ENCODE assay signal across 11 mouse cellular contexts in genomic region chr17:27505221-27505881, GRCm38 (mm10). TPM values are rescaled to one million over a fixed set of nuclear protein-coding genes. Genes with fewer than 3 reads are reported as not detected.
DNase-seq lines count a peak whose midpoint lies in the region; ATAC-seq and TF ChIP-seq lines count a peak whose summit lies in the region.
"Had no signal": no experiment of that assay in that cellular context is flagged by ENCODE, and none has a peak within 500 bp of the region (broad histone marks: within the 10 kb centered on the region; RNA-seq: fewer than 3 reads in every experiment).

No protein-coding gene starts in this region.

- no peaks in the 10 kb centered on the region for H3K36me3 ChIP-seq in intestine, embryonic 14.5 days (ENCODE audit: control insufficient read depth, insufficient read depth, low read length)
- no peaks in the 10 kb centered on the region for H3K36me3 ChIP-seq in intestine, postnatal 0 days (ENCODE audit: control insufficient read depth, insufficient read depth)
- H3K36me3 ChIP-seq in embryonic facial prominence, embryonic 14.5 days (ENCODE audit: control insufficient read depth, insufficient read depth, low read length), result no peaks in the 10 kb centered on the region
- H3K36me3 ChIP-seq in midbrain, embryonic 12.5 days, result no peaks in the 10 kb centered on the region
- no peaks in the 10 kb centered on the region for H3K36me3 ChIP-seq in thymus, adult 2 months (ENCODE audit: control insufficient read depth, insufficient read depth, low read length)
- H3K36me3 ChIP-seq: liver, embryonic 12.5 days; neural tube, embryonic 13.5 days had no signal

- no peak for TF ChIP-seq CTCF in intestine, postnatal 0 days (IDR thresholded peaks at IDR 0.05; ENCODE audit: low read depth)
- no peak for TF ChIP-seq CTCF in thymus, adult 2 months (IDR thresholded peaks at IDR 0.05; ENCODE audit: borderline replicate concordance, control insufficient read depth, extremely low read depth, insufficient read depth, low read length, poor library complexity)

- TF ChIP-seq POLR2A in thymus, adult 2 months (IDR thresholded peaks at IDR 0.05; ENCODE audit: control insufficient read depth, extremely low read depth, insufficient read depth, low read length, poor library complexity), result no peak

- no peak overlapping the region for H3K9ac ChIP-seq in intestine, embryonic 14.5 days (ENCODE audit: low read length)
- no peak overlapping the region for H3K9ac ChIP-seq in intestine, postnatal 0 days (ENCODE audit: low read depth, low read length)
- H3K9ac ChIP-seq in embryonic facial prominence, embryonic 14.5 days (ENCODE audit: low read depth, low read length), result no peak overlapping the region
- peak overlapping the region; percentile 37; the same call in 1 of the 2 replicates for H3K9ac ChIP-seq in midbrain, embryonic 12.5 days (replicated peaks)
- H3K9ac ChIP-seq: liver, embryonic 12.5 days; neural tube, embryonic 13.5 days had no signal

- 24% methylated on average over 10 of the region's 10 CpGs for WGBS in intestine, embryonic 14.5 days
- WGBS in intestine, postnatal 0 days, result 42% methylated on average over 10 of the region's 10 CpGs
- 20% methylated on average over 8 of the region's 10 CpGs for WGBS in embryonic facial prominence, embryonic 14.5 days
- WGBS in midbrain, embryonic 12.5 days, result 17% methylated on average over 10 of the region's 10 CpGs
- WGBS in thymus, adult 2 months, result 80% methylated on average over 10 of the region's 10 CpGs

- no peaks in the 10 kb centered on the region for H3K9me3 ChIP-seq in intestine, embryonic 14.5 days (ENCODE audit: control insufficient read depth, low read length)
- H3K9me3 ChIP-seq in intestine, postnatal 0 days (ENCODE audit: control insufficient read depth), result no peaks in the 10 kb centered on the region
- no peaks in the 10 kb centered on the region for H3K9me3 ChIP-seq in embryonic facial prominence, embryonic 14.5 days (ENCODE audit: control insufficient read depth, low read length)
- no peaks in the 10 kb centered on the region for H3K9me3 ChIP-seq in midbrain, embryonic 12.5 days
- H3K9me3 ChIP-seq: liver, embryonic 12.5 days; neural tube, embryonic 13.5 days had no signal

- H3K4me1 ChIP-seq in intestine, embryonic 14.5 days (replicated peaks; ENCODE audit: control insufficient read depth, insufficient read depth, low read length), result peaks cover 19% of the 10 kb centered on the region
- H3K4me1 ChIP-seq in intestine, postnatal 0 days (replicated peaks; ENCODE audit: control insufficient read depth, insufficient read depth, low read length), result no peaks in the 10 kb centered on the region
- H3K4me1 ChIP-seq in embryonic facial prominence, embryonic 14.5 days (ENCODE audit: control insufficient read depth, insufficient read depth, low read length), result peaks cover 27% of the 10 kb centered on the region
- H3K4me1 ChIP-seq in midbrain, embryonic 12.5 days, result peaks cover 80% of the 10 kb centered on the region
- peaks cover 15% of the 10 kb centered on the region for H3K4me1 ChIP-seq in thymus, adult 2 months (replicated peaks; ENCODE audit: control insufficient read depth, insufficient read depth, low read length)

- no peak for DNase-seq in intestine, embryonic 14.5 days (ENCODE audit: low spot score)
- DNase-seq in ZHBTc4 (ENCODE audit: low read depth, low spot score), result peak; percentile 41
- peak; percentile 84 for DNase-seq in embryonic facial prominence, embryonic 14.5 days (ENCODE audit: low spot score)
- DNase-seq in urinary bladder, adult 2 months (ENCODE audit: low spot score), result no peak
- DNase-seq in thymus, adult 2 months, result no peak
- DNase-seq: kidney, postnatal 10 days had no signal

- no peak overlapping the region for H3K27ac ChIP-seq in intestine, embryonic 14.5 days (ENCODE audit: low read depth)
- no peak overlapping the region for H3K27ac ChIP-seq in intestine, postnatal 0 days (ENCODE audit: low read depth, low read length)
- H3K27ac ChIP-seq in embryonic facial prominence, embryonic 14.5 days (replicated peaks; ENCODE audit: low read depth, low read length), result no peak overlapping the region
- H3K27ac ChIP-seq in midbrain, embryonic 12.5 days (replicated peaks), result peak overlapping the region; percentile 67
- no peak overlapping the region for H3K27ac ChIP-seq in thymus, adult 2 months (ENCODE audit: control insufficient read depth, insufficient read depth, low read length)
- H3K27ac ChIP-seq: liver, embryonic 12.5 days; neural tube, embryonic 13.5 days had no signal

- H3K4me2 ChIP-seq in intestine, embryonic 14.5 days (ENCODE audit: low read length), result no peak overlapping the region
- H3K4me2 ChIP-seq in intestine, postnatal 0 days (replicated peaks; ENCODE audit: low read depth), result no peak overlapping the region
- no peak overlapping the region for H3K4me2 ChIP-seq in embryonic facial prominence, embryonic 14.5 days (ENCODE audit: low read depth, low read length)
- 0 out of 2 replicates have a peak overlapping the region, but pooled peaks have one; percentile 5 for H3K4me2 ChIP-seq in midbrain, embryonic 12.5 days (replicated peaks)
- H3K4me2 ChIP-seq: liver, embryonic 12.5 days; neural tube, embryonic 13.5 days had no signal

- no peak overlapping the region for H3K4me3 ChIP-seq in intestine, embryonic 14.5 days (ENCODE audit: low read depth, low read length)
- H3K4me3 ChIP-seq in intestine, postnatal 0 days (ENCODE audit: low read depth, low read length), result no peak overlapping the region
- no peak overlapping the region for H3K4me3 ChIP-seq in embryonic facial prominence, embryonic 14.5 days (ENCODE audit: low read depth, low read length)
- H3K4me3 ChIP-seq in midbrain, embryonic 12.5 days, result no peak overlapping the region
- no peak overlapping the region for H3K4me3 ChIP-seq in thymus, adult 2 months (ENCODE audit: control insufficient read depth, insufficient read depth, low read length)
- H3K4me3 ChIP-seq: liver, embryonic 12.5 days; neural tube, embryonic 13.5 days had no signal

- ATAC-seq in intestine, embryonic 14.5 days (replicated peaks; ENCODE audit: low FRiP score, low TSS enrichment, low read depth), result peak; percentile 41; the same call in 1 of the 2 replicates
- ATAC-seq in intestine, postnatal 0 days, result no peak
- peak; percentile 85 for ATAC-seq in embryonic facial prominence, embryonic 14.5 days (ENCODE audit: low read depth)
- ATAC-seq in midbrain, embryonic 12.5 days (ENCODE audit: low FRiP score, low read depth), result peak; percentile 39; the same call in 1 of the 2 replicates
- ATAC-seq in megakaryocyte progenitor cell, adult 5-6 weeks (replicated peaks; ENCODE audit: poor library complexity), result no peak
- ATAC-seq: liver, embryonic 12.5 days had no signal

- peaks cover 56% of the 10 kb centered on the region for H3K27me3 ChIP-seq in intestine, embryonic 14.5 days (replicated peaks; ENCODE audit: control insufficient read depth, insufficient read depth, low read length)
- H3K27me3 ChIP-seq in intestine, postnatal 0 days (replicated peaks; ENCODE audit: control insufficient read depth, insufficient read depth, low read length), result peaks cover 23% of the 10 kb centered on the region
- H3K27me3 ChIP-seq in embryonic facial prominence, embryonic 14.5 days (replicated peaks; ENCODE audit: control insufficient read depth, insufficient read depth, low read length), result peaks cover 18% of the 10 kb centered on the region
- H3K27me3 ChIP-seq in midbrain, embryonic 12.5 days, result peaks cover 51% of the 10 kb centered on the region
- no peaks in the 10 kb centered on the region; the same call in 1 of the 2 replicates for H3K27me3 ChIP-seq in thymus, adult 2 months (ENCODE audit: control insufficient read depth, insufficient read depth, low read length)

RNA-seq across cellular contexts. Expression of gene Grm4, which starts 15.9 kb away (rescaled TPM):
- 0.20 and 0.22 TPM in 2 replicates for polyA plus RNA-seq in intestine, embryonic 14.5 days (2014; fragmentation: Nextera tagmentation; extraction: Ambion mirVana)
- 0.47 TPM in 2 replicates for polyA plus RNA-seq in intestine, postnatal 0 days (2015; fragmentation: Nextera tagmentation; extraction: Ambion mirVana)
- polyA plus RNA-seq in embryonic facial prominence, embryonic 14.5 days (2014; fragmentation: Nextera tagmentation; extraction: Ambion mirVana), result 0.97 and 1.2 TPM in 2 replicates
- 4.2 and 5.7 TPM in 2 replicates for polyA plus RNA-seq in midbrain, embryonic 12.5 days (2016; fragmentation: Nextera tagmentation; extraction: Ambion mirVana)
- polyA plus RNA-seq in urinary bladder, adult 2 months (2012; rRNA removed), result 0.12 and 0.35 TPM in 2 replicates
- 1.5 and 1.9 TPM in 2 replicates for polyA plus RNA-seq in thymus, adult 2 months (2012; rRNA removed)
- total RNA-seq in megakaryocyte progenitor cell, adult 5-6 weeks (2015), result not detected in 2 replicates
- total RNA-seq in megakaryocyte progenitor cell, adult 5-6 weeks (2017), result not detected in 2 replicates

RNA-seq across cellular contexts. Expression of gene Hmga1, which starts 50.9 kb away (rescaled TPM):
- polyA plus RNA-seq in intestine, embryonic 14.5 days (2014; fragmentation: Nextera tagmentation; extraction: Ambion mirVana), result 384 and 389 TPM in 2 replicates
- 108 and 116 TPM in 2 replicates for polyA plus RNA-seq in intestine, postnatal 0 days (2015; fragmentation: Nextera tagmentation; extraction: Ambion mirVana)
- polyA plus RNA-seq in embryonic facial prominence, embryonic 14.5 days (2014; fragmentation: Nextera tagmentation; extraction: Ambion mirVana), result 142 and 170 TPM in 2 replicates
- polyA plus RNA-seq in midbrain, embryonic 12.5 days (2016; fragmentation: Nextera tagmentation; extraction: Ambion mirVana), result 213 and 215 TPM in 2 replicates
- 55.1 and 65.1 TPM in 2 replicates for polyA plus RNA-seq in urinary bladder, adult 2 months (2012; rRNA removed)
- polyA plus RNA-seq in thymus, adult 2 months (2012; rRNA removed), result 430 and 578 TPM in 2 replicates
- 405 and 414 TPM in 2 replicates for total RNA-seq in megakaryocyte progenitor cell, adult 5-6 weeks (2015)
- total RNA-seq in megakaryocyte progenitor cell, adult 5-6 weeks (2017), result 220 and 239 TPM in 2 replicates

Comparison
In these comparisons a context has a peak if more than half of its experiments do, and no peak if none do; other contexts are left out.
1. ATAC-seq: peak in intestine, embryonic 14.5 days (single experiment), embryonic facial prominence, embryonic 14.5 days (single experiment) and midbrain, embryonic 12.5 days (single experiment); none in intestine, postnatal 0 days (single experiment) and megakaryocyte progenitor cell, adult 5-6 weeks (single experiment).
2. DNase-seq: peak in ZHBTc4 (single experiment) and embryonic facial prominence, embryonic 14.5 days (single experiment); none in intestine, embryonic 14.5 days (single experiment), urinary bladder, adult 2 months (single experiment) and thymus, adult 2 months (single experiment).